Mouse (Mus musculus) megakaryocyte, embryonic 14.5 days (primary cell): Measurements from ENCODE around the gene Phyhipl. TPM values are rescaled to one million over a fixed set of nuclear protein-coding genes. Genes with fewer than 3 reads are reported as not detected.

ENCODE experiments used
- H3K27me3 ChIP-seq: replicated peaks from 2 replicates; pipeline ENCODE3; 2012; ENCODE audit warnings: inconsistent platforms
- H3K36me3 ChIP-seq: replicated peaks from 2 replicates; pipeline ENCODE3; 2012; ENCODE audit warnings: low read length, inconsistent platforms, mixed read lengths
- H3K4me1 ChIP-seq: 2 replicates; pipeline ENCODE4 v1.6.1; 2012; ENCODE audit warnings: inconsistent platforms
- H3K4me3 ChIP-seq: replicated peaks from 2 replicates; pipeline ENCODE3; 2012; ENCODE audit warnings: moderate library complexity, mild to moderate bottlenecking, inconsistent platforms
- H3K9me3 ChIP-seq: 2 replicates; pipeline ENCODE4 v1.6.1; 2012; ENCODE audit warnings: inconsistent platforms
- FLI1 ChIP-seq: IDR thresholded peaks from 2 replicates; pipeline ENCODE4 v1.6.1; 2012; ENCODE audit warnings: low read length, inconsistent platforms, mixed read lengths
- GATA1 ChIP-seq: IDR thresholded peaks from 3 replicates; pipeline ENCODE4 v1.6.1; 2012; ENCODE audit warnings: mixed read lengths, low read length, inconsistent platforms, borderline replicate concordance
- polyA plus RNA-seq: library from polyadenylated mRNA; stranded (reverse); fragments of >175 nt; gene quantifications from 2 replicates; pipeline ENCODE4 v1.2.3, GENCODE M21; 2012; ENCODE audit warnings: low replicate concordance; ENCODE audit not compliant: insufficient read depth

Gene Phyhipl
- polyA plus RNA-seq, 1 experiment = not detected

- Histone ChIP-seq H3K4me3 (no peak overlapping the region), H3K27me3 (no peaks in the 10 kb centered on the region), H3K4me1 (no peaks in the 10 kb centered on the region), H3K36me3 (no peaks in the 10 kb centered on the region), H3K9me3 (peaks cover 80% of the 10 kb centered on the region)
- TF ChIP-seq GATA1 (no peak), FLI1 (no peak)
Observed at GRCm38 (mm10) chr10:70537694-70538093, 118.1 kb downstream of the Phyhipl start.

GRCm38 (mm10) chr10:70535401-70535800 is 120.4 kb downstream of the Phyhipl start:
- Histone ChIP-seq H3K4me3 (no peak overlapping the region), H3K4me1 (no peaks in the 10 kb centered on the region), H3K9me3 (peaks cover 69% of the 10 kb centered on the region), H3K36me3 (no peaks in the 10 kb centered on the region), H3K27me3 (no peaks in the 10 kb centered on the region)
- no peak for TF ChIP-seq FLI1
- TF ChIP-seq GATA1 = no peak

- Histone ChIP-seq H3K4me3 (no peak overlapping the region), H3K27me3 (no peaks in the 10 kb centered on the region), H3K4me1 (no peaks in the 10 kb centered on the region), H3K9me3 (peaks cover 73% of the 10 kb centered on the region), H3K36me3 (no peaks in the 10 kb centered on the region)
- no peak for TF ChIP-seq GATA1
- no peak for TF ChIP-seq FLI1
Observed at GRCm38 (mm10) chr10:70534571-70534970, 121.2 kb downstream of the Phyhipl start.

- TF ChIP-seq FLI1 (no peak), GATA1 (no peak)
- H3K9me3 ChIP-seq = peaks cover 75% of the 10 kb centered on the region
Observed at GRCm38 (mm10) chr10:70533986-70534385, 121.8 kb downstream of the Phyhipl start.

GRCm38 (mm10) chr10:70533301-70533781 is 122.4 kb downstream of the Phyhipl start:
- H3K9me3 ChIP-seq = peaks cover 72% of the 10 kb centered on the region
- no peaks in the 10 kb centered on the region for H3K27me3 ChIP-seq
- no peak overlapping the region for H3K4me3 ChIP-seq
- TF ChIP-seq GATA1 (no peak), FLI1 (no peak)
- no peaks in the 10 kb centered on the region for H3K36me3 ChIP-seq
- no peaks in the 10 kb centered on the region for H3K4me1 ChIP-seq

More at GRCm38 (mm10) chr10:70533986-70534385, 121.8 kb downstream of the Phyhipl start:
- Histone ChIP-seq H3K4me1 (no peaks in the 10 kb centered on the region), H3K27me3 (no peaks in the 10 kb centered on the region), H3K4me3 (peak overlapping the region; percentile 26), H3K36me3 (no peaks in the 10 kb centered on the region)

- TF ChIP-seq GATA1 (no peak), FLI1 (no peak)
- Histone ChIP-seq H3K4me3 (no peak overlapping the region), H3K27me3 (no peaks in the 10 kb centered on the region), H3K36me3 (no peaks in the 10 kb centered on the region), H3K4me1 (no peaks in the 10 kb centered on the region), H3K9me3 (peaks cover 68% of the 10 kb centered on the region)
Observed at GRCm38 (mm10) chr10:70532249-70532648, 123.5 kb downstream of the Phyhipl start.

- H3K9me3 ChIP-seq = peaks cover 56% of the 10 kb centered on the region
- H3K4me3 ChIP-seq = no peak overlapping the region
- TF ChIP-seq FLI1 (no peak), GATA1 (no peak)
- H3K4me1 ChIP-seq = no peaks in the 10 kb centered on the region
- H3K27me3 ChIP-seq = no peaks in the 10 kb centered on the region
- H3K36me3 ChIP-seq = no peaks in the 10 kb centered on the region
Observed at GRCm38 (mm10) chr10:70530185-70530823, 125.5 kb downstream of the Phyhipl start.

- Histone ChIP-seq H3K36me3 (no peaks in the 10 kb centered on the region), H3K27me3 (peaks cover 13% of the 10 kb centered on the region), H3K4me3 (no peak overlapping the region), H3K9me3 (peaks cover 39% of the 10 kb centered on the region), H3K4me1 (no peaks in the 10 kb centered on the region)
- TF ChIP-seq FLI1 = no peak
- no peak for TF ChIP-seq GATA1
Observed at GRCm38 (mm10) chr10:70521379-70521778, 134.4 kb downstream of the Phyhipl start.

GRCm38 (mm10) chr10:70520143-70521131 is 135.3 kb downstream of the Phyhipl start:
- peaks cover 41% of the 10 kb centered on the region for H3K9me3 ChIP-seq
- H3K4me1 ChIP-seq = no peaks in the 10 kb centered on the region
- TF ChIP-seq GATA1 (no peak), FLI1 (no peak)
- peaks cover 13% of the 10 kb centered on the region for H3K27me3 ChIP-seq
- H3K36me3 ChIP-seq = no peaks in the 10 kb centered on the region
- no peak overlapping the region for H3K4me3 ChIP-seq

GRCm38 (mm10) chr10:70519640-70520099 is 136.1 kb downstream of the Phyhipl start:
- TF ChIP-seq FLI1 (no peak), GATA1 (no peak)
- H3K36me3 ChIP-seq = no peaks in the 10 kb centered on the region
- H3K27me3 ChIP-seq = peaks cover 13% of the 10 kb centered on the region
- H3K4me1 ChIP-seq = no peaks in the 10 kb centered on the region
- H3K9me3 ChIP-seq = peaks cover 45% of the 10 kb centered on the region
- no peak overlapping the region for H3K4me3 ChIP-seq
